Mouse (Mus musculus): ENCODE data around the gene Tnfrsf1b.
"Not testable (repeated sequence)": the region's sequence is repeated elsewhere in the genome, so short reads cannot be mapped to it uniquely, and the experiment has no call there.

Gene Tnfrsf1b

DNA sequence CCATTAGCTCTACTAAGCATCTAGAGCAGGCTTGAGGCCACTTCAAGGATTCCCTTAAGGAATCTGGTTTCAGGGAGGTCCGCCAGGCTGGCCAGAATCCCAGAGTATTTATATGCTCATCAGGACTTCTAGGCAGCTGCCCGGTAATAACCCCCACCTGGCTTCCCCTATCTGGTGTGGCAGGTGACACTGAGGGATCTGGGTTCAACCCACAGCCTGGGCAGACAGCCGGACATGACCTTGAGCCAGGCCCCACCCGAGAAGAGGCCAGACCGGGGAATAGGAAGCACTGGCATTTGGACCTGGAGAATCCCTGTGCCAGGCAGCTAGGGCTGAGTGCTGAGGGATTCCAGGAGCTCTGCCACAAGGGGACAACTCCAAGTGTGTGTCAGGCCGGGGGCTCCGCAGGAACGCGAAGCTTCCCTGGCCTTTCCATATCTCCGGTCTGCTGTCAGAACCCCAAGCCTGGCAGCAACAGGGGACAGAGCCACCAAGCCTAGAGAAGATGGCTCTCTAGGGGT lies 52.6 kb downstream of the Tnfrsf1b start:
- intact Hi-C loops (cut with DNase I) = no loop called here

DNA sequence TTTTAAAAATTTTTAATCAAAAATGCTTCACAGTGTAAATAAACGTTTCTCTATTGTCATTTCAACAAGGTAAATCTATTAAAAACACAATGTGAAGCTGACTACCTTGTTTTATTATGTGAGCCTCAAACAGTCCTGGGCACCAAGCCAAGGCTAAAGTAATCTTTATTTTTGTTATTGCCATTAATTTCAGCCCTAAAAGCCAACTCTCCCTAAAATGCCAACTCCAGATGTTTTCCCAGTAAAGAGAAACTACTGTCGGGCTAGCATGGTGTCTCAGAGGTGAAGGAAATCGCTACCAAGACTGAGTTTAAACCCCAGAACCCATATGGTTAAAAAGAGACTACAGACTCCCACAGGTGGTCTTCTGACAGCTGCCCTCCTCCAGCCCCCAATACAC lies 53.3 kb downstream of the Tnfrsf1b start:
- intact Hi-C loops (cut with DNase I) = no loop called here

DNA sequence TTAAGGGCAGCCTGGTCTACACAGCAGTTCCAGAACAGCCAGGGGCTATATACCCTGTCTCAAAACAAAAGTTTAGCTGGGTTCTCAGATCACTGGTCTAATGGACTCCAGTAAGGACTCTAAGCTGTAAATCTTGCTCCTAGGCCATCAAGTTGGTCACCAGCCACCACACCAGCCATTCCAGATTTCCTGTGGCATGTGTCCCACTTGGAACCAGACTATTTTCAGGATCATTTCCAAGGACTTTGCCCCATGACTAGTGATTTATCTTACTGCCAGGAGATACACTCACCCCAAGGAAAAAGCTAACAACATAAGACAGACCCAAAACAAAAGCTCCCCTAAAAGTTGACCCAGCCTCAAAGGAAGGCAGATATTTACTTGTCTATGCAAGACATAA lies 54.0 kb downstream of the Tnfrsf1b start:
- intact Hi-C loops (cut with DNase I) = no loop called here

DNA sequence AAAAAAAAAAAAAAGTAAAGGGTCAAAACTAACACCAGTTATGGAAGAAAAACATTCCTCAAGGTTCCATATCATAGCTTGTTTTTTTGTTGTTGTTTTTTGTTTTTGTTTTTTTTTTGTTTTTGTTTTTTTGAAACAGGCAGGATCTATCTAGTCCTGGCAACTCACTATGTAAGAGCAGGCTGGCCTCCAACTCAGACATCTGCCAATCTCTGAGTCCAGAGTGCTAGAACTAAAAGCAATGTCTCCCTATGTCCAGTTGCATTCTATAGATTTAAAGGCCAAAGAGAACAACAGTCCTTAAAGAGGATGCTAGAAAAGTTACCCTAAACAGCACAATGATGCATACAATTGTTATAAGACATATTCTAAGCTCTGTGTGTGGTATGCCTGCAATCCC lies 58.1 kb downstream of the Tnfrsf1b start:
- intact Hi-C loops (cut with DNase I) = no loop called here

DNA sequence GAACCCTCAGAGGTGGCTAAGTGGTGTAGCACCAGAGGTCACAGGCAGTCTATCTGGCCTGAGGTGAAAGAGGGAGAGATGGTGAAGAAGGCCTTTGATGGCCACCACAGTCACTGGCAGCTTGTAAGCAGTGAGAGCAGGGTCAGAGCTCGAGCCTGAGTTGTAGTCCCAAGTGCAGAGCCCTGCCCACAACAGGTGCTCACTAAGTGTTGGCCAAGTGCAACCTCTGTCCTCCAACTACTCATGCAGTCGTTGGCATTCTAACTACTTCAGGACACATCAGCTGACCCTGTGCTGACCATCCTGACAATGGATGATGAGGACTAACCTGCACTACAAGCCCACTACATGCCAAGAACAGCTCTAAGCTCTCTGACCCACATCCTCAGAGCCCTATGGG lies 59.1 kb downstream of the Tnfrsf1b start:
- intact Hi-C loops (cut with DNase I) = no loop called here

DNA sequence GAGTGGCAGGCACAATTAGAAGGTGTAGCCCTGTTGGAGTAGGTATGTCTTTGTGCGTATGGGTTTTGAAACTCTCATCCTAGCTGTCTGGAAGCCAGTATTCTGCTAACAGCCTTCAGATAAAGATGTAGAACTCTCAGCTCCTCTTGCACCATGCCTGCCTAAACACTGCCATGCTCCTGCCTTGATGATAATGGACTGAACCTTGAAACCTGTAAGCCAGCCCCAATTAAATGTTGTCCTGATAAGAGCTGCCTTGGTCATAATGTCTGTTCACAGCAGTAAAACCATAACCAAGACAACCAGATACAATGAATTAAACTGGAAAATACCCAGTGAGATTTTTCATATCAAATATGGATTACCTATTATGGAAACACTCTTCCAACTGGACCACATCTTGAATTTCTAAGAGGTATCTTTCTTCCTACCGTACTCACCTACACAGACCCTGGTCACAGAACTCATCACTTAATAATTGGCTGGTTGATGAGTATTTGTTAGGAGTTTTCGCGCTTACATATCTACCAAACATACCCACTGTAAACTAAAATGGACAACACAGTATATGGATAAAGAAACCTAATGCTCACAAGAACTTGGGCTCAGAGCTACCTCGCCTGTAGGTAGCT lies 67.6 kb downstream of the Tnfrsf1b start:
- intact Hi-C loops (cut with DNase I) = no loop called here

DNA sequence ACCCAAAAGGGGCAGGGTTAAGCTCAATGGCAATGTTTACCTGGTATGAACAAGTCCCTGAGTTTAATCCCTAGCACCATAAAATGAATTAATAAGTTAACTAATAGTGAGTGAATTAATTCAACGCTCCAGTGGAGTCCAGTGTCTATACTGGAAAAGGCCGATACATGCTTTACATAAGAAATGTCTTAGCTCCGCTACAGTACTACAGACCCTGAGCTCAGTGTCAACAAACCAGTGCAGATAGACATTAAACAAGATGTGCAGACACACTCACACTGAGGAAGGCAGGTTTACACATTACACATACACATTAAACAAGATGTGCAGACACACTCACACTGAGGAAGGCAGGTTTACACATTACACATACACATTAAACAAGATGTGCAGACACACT lies 81.1 kb downstream of the Tnfrsf1b start:
- intact Hi-C loops (cut with DNase I) = not testable (repeated sequence)

DNA sequence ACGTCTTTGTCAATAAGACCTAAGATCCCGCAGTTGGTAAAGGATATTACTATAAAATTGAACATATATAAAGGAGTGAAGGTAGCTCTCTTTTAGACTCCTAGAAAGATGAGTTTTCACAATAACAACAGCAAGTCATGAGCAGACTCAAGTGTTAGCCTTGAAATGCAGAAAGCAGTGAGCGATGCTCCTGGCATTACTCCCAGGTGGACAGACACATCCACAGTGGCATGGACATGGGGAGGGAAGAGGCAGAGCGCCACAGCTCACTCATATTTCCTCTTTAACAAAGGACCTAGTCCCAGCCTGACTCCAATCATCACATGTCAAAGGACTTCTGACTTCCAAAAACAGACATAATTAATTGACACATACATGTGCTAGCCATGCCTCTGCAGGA lies 82.6 kb downstream of the Tnfrsf1b start:
- intact Hi-C loops (cut with DNase I) = no loop called here
